Mouse (Mus musculus) forebrain, embryonic 16.5 days (tissue): ENCODE measurements at regions not wholly inside any gene's neighbourhood (a gene's known extent, or its start where the extent isn't known, plus 50 kb on each side); places are given as distances from the start of the nearest gene placed in this dataset.

Experiments
- ATAC-seq: fragments of 200-750 bp; cut with Nextera tagmentation; 2 replicates; pipeline ENCODE4 v1.8.0; 2017; ENCODE audit warnings: mild to moderate bottlenecking, moderate library complexity
- H3K27ac ChIP-seq: fragments of 300-500 bp; sonication (generic); 2 replicates; pipeline ENCODE4 v1.5.1; 2014; ENCODE audit warnings: low read length, control low read depth
- H3K27me3 ChIP-seq: fragments of 300-500 bp; sonication (generic); replicated peaks from 2 replicates; pipeline ENCODE4 v1.6.1; 2014; ENCODE audit warnings: low read length; ENCODE audit not compliant: control insufficient read depth, insufficient read depth
- H3K36me3 ChIP-seq: fragments of 300-500 bp; sonication (generic); 2 replicates; pipeline ENCODE4 v1.6.1; 2014; ENCODE audit not compliant: control insufficient read depth, insufficient read depth
- H3K4me1 ChIP-seq: fragments of 300-500 bp; sonication (generic); replicated peaks from 2 replicates; pipeline ENCODE4 v1.6.1; 2014; ENCODE audit warnings: low read length; ENCODE audit not compliant: control insufficient read depth, insufficient read depth
- H3K4me2 ChIP-seq: fragments of 300-500 bp; sonication (generic); 2 replicates; pipeline ENCODE4 v1.6.1; 2014; ENCODE audit warnings: mild to moderate bottlenecking, low read length, control low read depth
- H3K4me3 ChIP-seq: fragments of 300-500 bp; sonication (generic); replicated peaks from 2 replicates; pipeline ENCODE4 v1.5.1; 2014; ENCODE audit warnings: mild to moderate bottlenecking, low read length, control low read depth
- H3K9ac ChIP-seq: fragments of 300-500 bp; sonication (generic); replicated peaks from 2 replicates; pipeline ENCODE4 v1.6.1; 2014; ENCODE audit warnings: low read depth, low read length, control low read depth
- H3K9me3 ChIP-seq: fragments of 300-500 bp; sonication (generic); 2 replicates; pipeline ENCODE4 v1.6.1; 2016; ENCODE audit warnings: low read length; ENCODE audit not compliant: control insufficient read depth
- WGBS: fragments of 180-500 bp; shearing (Covaris S2); extraction: QIAGEN DNeasy Blood & Tissue Kit; methylation state at CpG from one replicate; pipeline ENCODE4 v1.1.7; 2014; 5-methylcytosine and 5-hydroxymethylcytosine counted together

DNA sequence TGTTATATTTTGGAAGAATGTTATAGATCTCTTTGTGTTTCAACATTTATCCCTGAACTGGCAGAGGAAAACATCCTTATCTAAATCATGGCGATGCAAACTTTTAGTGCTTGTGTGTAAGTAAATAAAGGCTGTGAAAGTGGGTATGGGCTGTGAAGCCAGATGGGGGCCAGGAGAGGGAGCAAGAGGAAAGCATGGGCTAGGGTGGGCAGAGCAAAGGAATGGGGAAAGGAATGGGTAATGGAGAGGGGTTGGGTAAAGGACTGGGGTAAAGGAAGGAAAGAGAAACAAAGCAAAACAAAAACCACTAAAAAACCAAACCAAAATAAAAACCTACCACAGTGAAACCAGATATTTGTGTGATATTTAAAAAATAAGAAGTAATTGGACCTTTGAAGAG is 260.5 kb downstream of the Gpd2 start:
- Histone ChIP-seq H3K9ac (no peak overlapping the region), H3K27ac (no peak overlapping the region), H3K4me3 (no peak overlapping the region), H3K4me1 (no peaks in the 10 kb centered on the region), H3K4me2 (no peak overlapping the region), H3K36me3 (no peaks in the 10 kb centered on the region), H3K9me3 (no peaks in the 10 kb centered on the region), H3K27me3 (no peaks in the 10 kb centered on the region)
- WGBS: 71% methylated on average over 1 of the region's 1 CpGs
- ATAC-seq: no peak

DNA sequence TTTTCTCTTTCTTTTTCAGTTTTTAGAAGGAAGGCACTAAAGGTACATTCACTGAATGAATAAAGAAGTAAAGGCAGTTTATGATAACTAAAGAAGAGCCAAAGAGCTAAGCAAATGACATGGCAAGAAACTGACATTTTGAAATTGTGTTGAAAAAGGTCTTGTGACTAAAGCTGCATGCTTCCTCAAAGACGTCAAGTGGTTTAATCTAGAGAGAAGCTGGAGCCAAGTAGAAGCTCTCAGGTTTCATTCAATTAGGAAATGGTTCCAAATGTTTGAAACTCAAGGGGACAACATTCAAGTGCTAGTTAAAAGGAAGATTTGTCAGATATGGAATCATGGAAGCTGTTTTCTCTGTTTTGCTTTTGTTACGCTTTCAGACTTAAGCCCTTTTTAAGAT is 267.2 kb downstream of the Gpd2 start:
- H3K9ac ChIP-seq: no peak overlapping the region
- H3K9me3 ChIP-seq: no peaks in the 10 kb centered on the region
- H3K27me3 ChIP-seq: no peaks in the 10 kb centered on the region
- H3K36me3 ChIP-seq: no peaks in the 10 kb centered on the region
- no peaks in the 10 kb centered on the region for H3K4me1 ChIP-seq
- H3K4me3 ChIP-seq: no peak overlapping the region
- H3K27ac ChIP-seq: no peak overlapping the region
- no peak overlapping the region for H3K4me2 ChIP-seq
- ATAC-seq: no peak
- 75% methylated on average over 2 of the region's 2 CpGs for WGBS

DNA sequence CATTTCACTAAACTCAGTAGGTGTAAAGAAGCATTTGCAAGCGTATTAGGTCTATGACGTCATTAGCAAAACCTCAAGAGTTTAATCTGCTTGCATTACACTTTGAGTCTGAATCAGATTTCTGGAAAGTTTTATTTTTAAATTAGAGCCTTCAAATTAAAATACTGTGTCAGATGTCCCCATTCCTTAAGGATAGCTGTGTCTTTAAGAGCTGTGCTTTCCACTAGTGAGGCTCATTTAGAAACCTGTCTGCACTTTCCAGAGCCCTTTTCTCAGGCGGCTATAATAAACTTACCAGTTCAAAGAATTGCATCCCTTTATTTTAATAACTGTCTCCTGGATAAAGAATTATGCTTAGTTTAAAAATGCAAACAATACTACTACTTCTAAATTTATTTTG is 285.0 kb downstream of the Gpd2 start:
- 10% methylated on average over 3 of the region's 3 CpGs for WGBS
- ATAC-seq: peak; percentile 57
- no peak overlapping the region for H3K4me2 ChIP-seq

DNA sequence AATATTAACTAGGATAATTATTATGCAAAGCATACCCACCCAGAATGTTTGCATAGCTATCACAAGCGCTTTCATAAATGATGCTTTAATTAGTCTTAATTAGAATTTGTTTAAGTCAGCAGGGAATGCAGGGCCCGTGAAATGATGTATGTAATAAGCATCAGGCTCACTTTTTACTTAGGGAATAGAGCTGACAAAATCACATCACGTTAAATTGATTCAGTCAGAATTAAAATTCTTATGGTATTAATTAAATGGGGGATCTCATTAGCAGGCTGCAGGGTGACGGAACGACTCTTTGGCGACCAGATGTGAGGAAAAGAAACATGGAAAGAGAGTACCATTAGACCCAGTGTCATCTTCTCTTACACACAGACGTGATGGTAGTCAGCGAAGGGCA is 285.5 kb downstream of the Gpd2 start:
- Histone ChIP-seq H3K27ac (no peak overlapping the region), H3K9ac (no peak overlapping the region), H3K27me3 (no peaks in the 10 kb centered on the region), H3K36me3 (no peaks in the 10 kb centered on the region), H3K4me2 (no peak overlapping the region), H3K9me3 (no peaks in the 10 kb centered on the region), H3K4me3 (no peak overlapping the region), H3K4me1 (0 out of 2 replicates have a peak, but pooled peaks cover 3% of the 10 kb centered on the region)
- 15% methylated on average over 8 of the region's 8 CpGs for WGBS
- peak; percentile 87 for ATAC-seq

More for the DNA sequence above, 285.0 kb downstream of the Gpd2 start:
- H3K4me1 ChIP-seq: peaks cover 6% of the 10 kb centered on the region; the same call in 1 of the 2 replicates
- H3K9ac ChIP-seq: no peak overlapping the region
- H3K4me3 ChIP-seq: no peak overlapping the region
- H3K9me3 ChIP-seq: no peaks in the 10 kb centered on the region
- H3K27me3 ChIP-seq: no peaks in the 10 kb centered on the region
- H3K27ac ChIP-seq: no peak overlapping the region
- no peaks in the 10 kb centered on the region for H3K36me3 ChIP-seq

DNA sequence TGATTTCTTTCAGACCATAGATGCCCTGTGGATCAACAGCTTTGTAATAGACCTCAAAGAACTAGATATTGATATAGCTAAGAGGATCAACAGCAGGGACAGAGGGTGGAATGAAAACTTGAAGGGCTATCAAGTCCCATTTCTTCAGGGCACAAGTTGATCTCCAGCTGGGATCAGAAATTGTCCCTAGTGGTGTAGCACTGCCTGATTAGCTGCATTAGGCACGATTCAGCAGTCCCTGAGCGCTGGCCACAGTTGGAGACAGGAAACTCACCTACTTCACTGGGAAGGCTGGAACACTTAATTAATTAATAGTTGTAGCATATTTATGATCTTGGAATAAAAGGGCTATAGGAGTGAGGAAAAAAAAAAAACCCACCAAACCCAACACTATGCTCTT is 290.5 kb downstream of the Gpd2 start:
- no peak for ATAC-seq
- 25% methylated on average over 2 of the region's 2 CpGs for WGBS
- H3K36me3 ChIP-seq: no peaks in the 10 kb centered on the region
- no peak overlapping the region for H3K27ac ChIP-seq
- no peaks in the 10 kb centered on the region for H3K27me3 ChIP-seq
- H3K9me3 ChIP-seq: no peaks in the 10 kb centered on the region
- no peak overlapping the region for H3K4me2 ChIP-seq
- H3K4me3 ChIP-seq: no peak overlapping the region
- H3K4me1 ChIP-seq: 0 out of 2 replicates have a peak, but pooled peaks cover 2% of the 10 kb centered on the region
- no peak overlapping the region for H3K9ac ChIP-seq

DNA sequence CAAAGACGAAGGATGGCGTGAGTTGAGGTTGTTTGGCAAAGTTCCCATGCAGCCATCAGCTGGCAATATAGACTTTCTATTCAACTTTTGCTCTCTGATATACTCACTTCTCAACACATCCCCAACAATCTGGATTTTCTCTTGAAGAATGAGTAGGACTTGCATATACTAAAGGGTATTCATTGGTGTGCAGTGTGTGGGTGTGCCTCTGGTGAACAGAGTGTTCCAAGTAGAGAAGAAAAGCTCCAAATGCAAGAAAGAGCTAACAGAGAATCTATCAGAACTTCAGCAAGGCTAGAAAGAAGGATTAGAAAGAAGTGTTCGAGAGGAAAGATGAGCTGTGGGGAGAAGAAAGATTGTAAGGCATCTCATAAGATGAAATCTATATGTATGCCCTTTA is 302.4 kb downstream of the Gpd2 start:
- 93% methylated on average over 3 of the region's 3 CpGs for WGBS
- Histone ChIP-seq H3K9me3 (no peaks in the 10 kb centered on the region), H3K27me3 (no peaks in the 10 kb centered on the region), H3K4me1 (no peaks in the 10 kb centered on the region), H3K36me3 (no peaks in the 10 kb centered on the region), H3K4me3 (no peak overlapping the region), H3K4me2 (no peak overlapping the region), H3K9ac (no peak overlapping the region), H3K27ac (no peak overlapping the region)
- no peak for ATAC-seq

DNA sequence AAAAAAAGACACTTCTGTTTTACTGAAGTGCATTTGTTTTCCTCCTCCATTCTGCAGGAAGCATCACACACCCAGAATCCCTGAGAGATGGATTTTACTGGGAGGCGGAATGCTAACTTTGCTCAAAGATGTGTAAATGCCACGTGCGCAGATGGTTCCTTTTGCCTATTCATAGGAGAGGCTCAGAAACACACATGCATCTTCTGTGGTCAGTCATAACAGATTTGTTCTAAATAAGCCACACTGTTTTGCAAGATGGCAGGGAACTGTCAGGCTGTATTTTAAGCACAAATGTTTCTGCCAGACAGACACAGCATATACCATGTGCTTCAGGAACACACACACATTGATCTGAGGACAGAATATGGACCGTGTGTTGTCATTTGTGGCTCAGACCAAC is 327.8 kb downstream of the Gpd2 start:
- Histone ChIP-seq H3K4me1 (no peaks in the 10 kb centered on the region), H3K9me3 (no peaks in the 10 kb centered on the region), H3K4me3 (no peak overlapping the region), H3K4me2 (no peak overlapping the region), H3K36me3 (no peaks in the 10 kb centered on the region), H3K27ac (no peak overlapping the region), H3K27me3 (no peaks in the 10 kb centered on the region), H3K9ac (no peak overlapping the region)
- ATAC-seq: peak; percentile 78
- 80% methylated on average over 4 of the region's 4 CpGs for WGBS

DNA sequence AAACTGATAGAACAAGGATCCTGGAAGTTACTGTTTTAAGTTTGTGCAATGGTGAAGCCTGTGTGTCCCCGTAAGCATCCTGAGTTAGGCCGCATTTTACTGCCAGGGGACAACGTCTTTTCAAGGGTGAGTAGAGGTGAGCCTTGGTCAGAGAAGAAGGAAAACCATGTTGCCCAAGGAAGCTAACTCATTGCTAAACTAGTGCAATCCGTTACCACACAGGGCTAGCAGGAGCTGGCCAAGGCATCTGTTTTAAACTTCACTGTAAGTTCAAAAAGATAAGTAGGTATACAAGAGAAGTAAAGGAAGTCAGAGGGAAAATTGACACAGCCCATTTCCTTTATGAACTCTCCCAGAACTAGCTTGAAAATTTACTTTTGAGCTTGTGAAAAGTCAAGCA is 328.7 kb downstream of the Gpd2 start:
- no peaks in the 10 kb centered on the region for H3K27me3 ChIP-seq

DNA sequence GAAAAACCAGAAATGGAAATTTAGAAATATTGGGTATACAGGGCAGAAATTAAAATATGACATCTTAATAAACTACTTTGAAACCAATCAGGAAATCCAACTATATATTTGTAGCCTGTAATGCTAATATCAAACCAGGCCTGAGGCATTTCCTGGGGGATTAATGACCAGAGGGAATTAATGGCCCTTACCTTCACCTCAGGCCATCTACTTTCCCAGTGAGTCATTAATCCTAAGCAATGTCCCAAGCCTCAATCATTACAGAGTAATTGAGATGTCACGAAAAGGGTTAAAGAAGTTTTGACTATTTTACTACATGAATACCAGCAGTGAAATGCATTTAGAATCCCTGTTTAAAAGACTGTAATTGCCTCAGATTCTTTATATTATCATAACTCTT is 329.7 kb downstream of the Gpd2 start:
- Histone ChIP-seq H3K4me2 (no peak overlapping the region), H3K4me3 (no peak overlapping the region), H3K4me1 (no peaks in the 10 kb centered on the region), H3K9ac (no peak overlapping the region), H3K27ac (no peak overlapping the region), H3K36me3 (no peaks in the 10 kb centered on the region), H3K27me3 (no peaks in the 10 kb centered on the region), H3K9me3 (no peaks in the 10 kb centered on the region)
- 89% methylated on average over 1 of the region's 1 CpGs for WGBS
- ATAC-seq: no peak

More for the DNA sequence above, 328.7 kb downstream of the Gpd2 start:
- no peak for ATAC-seq
- H3K4me2 ChIP-seq: no peak overlapping the region
- no peak overlapping the region for H3K4me3 ChIP-seq
- no peak overlapping the region for H3K9ac ChIP-seq
- no peaks in the 10 kb centered on the region for H3K36me3 ChIP-seq
- no peaks in the 10 kb centered on the region for H3K9me3 ChIP-seq
- 95% methylated on average over 4 of the region's 4 CpGs for WGBS
- H3K27ac ChIP-seq: no peak overlapping the region
- H3K4me1 ChIP-seq: no peaks in the 10 kb centered on the region

DNA sequence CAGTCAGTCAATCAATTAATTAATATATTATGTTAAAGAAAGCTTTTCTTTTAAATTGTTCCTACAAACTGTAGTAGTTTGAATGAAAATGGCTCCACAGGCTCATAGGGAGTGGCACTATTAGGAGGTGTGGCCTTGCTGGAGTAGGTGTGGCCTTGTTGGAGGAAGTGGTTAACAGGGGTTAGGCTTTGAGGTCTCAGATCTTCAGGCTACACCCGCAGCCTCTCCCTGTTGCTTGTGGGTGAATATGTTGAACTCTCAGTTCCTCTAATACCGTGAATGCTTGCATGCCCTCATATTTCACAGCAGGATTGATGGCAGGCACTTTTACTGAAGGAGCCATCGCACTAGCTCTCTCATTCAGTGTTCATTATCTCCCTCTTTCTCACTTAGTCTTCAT is 349.6 kb downstream of the Gpd2 start:
- no peaks in the 10 kb centered on the region for H3K4me1 ChIP-seq
- 95% methylated on average over 3 of the region's 3 CpGs for WGBS
- H3K4me2 ChIP-seq: no peak overlapping the region
- no peak for ATAC-seq
- no peaks in the 10 kb centered on the region for H3K27me3 ChIP-seq
- no peaks in the 10 kb centered on the region for H3K9me3 ChIP-seq
- H3K4me3 ChIP-seq: no peak overlapping the region
- H3K27ac ChIP-seq: no peak overlapping the region
- H3K36me3 ChIP-seq: no peaks in the 10 kb centered on the region
- no peak overlapping the region for H3K9ac ChIP-seq
